ENCODE assay signal across 8 mouse cellular contexts in the genomic region with DNA sequence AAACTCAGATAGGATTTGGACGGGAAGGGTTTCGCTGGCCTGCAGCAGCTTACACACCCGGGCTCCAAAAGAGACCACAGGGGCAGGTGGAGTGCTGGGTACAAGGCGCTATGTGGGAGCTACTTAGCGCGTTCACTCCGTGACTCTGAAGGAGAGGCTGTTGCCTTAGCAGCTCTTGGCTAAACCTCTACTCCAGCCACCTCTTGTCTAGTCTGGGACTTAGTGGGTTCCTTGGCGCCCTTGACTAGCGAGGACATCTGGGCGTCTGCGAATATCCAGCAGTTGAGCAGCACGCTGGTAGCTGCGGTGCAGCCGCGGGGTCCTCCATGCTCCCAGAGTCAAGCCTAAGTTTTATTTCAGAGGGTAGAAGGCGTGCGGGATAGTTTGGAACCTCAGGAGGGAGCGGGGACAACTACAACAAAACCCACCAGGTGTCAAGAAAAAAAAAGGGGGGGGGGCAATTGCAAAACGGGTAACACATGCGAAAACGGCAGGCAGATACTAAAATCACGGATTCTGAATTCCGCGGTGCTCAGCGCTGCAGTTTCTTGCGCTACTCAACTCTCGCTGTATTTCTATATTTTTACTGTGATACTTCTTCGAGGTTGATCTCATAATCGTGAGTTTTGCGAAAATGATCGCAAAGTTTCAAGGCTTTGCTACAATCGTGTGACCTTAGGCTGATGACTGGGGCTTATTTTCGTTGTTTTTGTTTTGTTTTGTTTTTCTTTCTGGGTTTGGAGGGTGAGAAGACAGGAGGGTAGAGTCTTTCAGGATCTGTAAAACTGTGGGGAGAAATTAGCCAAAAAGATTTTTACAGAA.
DNase-seq lines count a peak whose midpoint lies in the region; ATAC-seq and TF ChIP-seq lines count a peak whose summit lies in the region.

No protein-coding gene starts in this region.

- H3K4me3 ChIP-seq in hindbrain, embryonic 14.5 days (replicated peaks; ENCODE audit: low read length), result peak overlapping the region; percentile 5; the same call in 1 of the 2 replicates
- peak overlapping the region; percentile 31 for H3K4me3 ChIP-seq in stomach, postnatal 0 days (ENCODE audit: low read depth, low read length)

- ATAC-seq in hindbrain, embryonic 14.5 days (ENCODE audit: low FRiP score), result no peak
- ATAC-seq in stomach, postnatal 0 days (ENCODE audit: low FRiP score, low TSS enrichment), result no peak

- H3K9ac ChIP-seq in hindbrain, embryonic 14.5 days, result no peak overlapping the region
- H3K9ac ChIP-seq in stomach, postnatal 0 days (ENCODE audit: low read length), result peak overlapping the region; percentile 43

- no peaks in the 10 kb centered on the region for H3K9me3 ChIP-seq in hindbrain, embryonic 14.5 days (ENCODE audit: control insufficient read depth, low read length)
- no peaks in the 10 kb centered on the region for H3K9me3 ChIP-seq in stomach, postnatal 0 days (ENCODE audit: control insufficient read depth, low read length)

- H3K4me2 ChIP-seq in hindbrain, embryonic 14.5 days (replicated peaks), result peak overlapping the region; percentile 61
- peak overlapping the region; percentile 53 for H3K4me2 ChIP-seq in stomach, postnatal 0 days (replicated peaks; ENCODE audit: low read depth)

- peak; percentile 30 for DNase-seq in adrenal gland, postnatal 10 days
- no peak for DNase-seq in adrenal gland, postnatal 4 days (ENCODE audit: low spot score in 2 of 2)
- DNase-seq in urinary bladder, postnatal 25 days (ENCODE audit: low spot score), result peak; percentile 7
- no peak for DNase-seq in urinary bladder, adult 2 months (ENCODE audit: low spot score)
- DNase-seq in hindbrain, embryonic 14.5 days (ENCODE audit: low spot score), result no peak
- peak; percentile 19 for DNase-seq in lung, postnatal 10 days
- DNase-seq in stomach, postnatal 0 days (ENCODE audit: low spot score), result no peak
- no peak for DNase-seq in layer of hippocampus, adult 9-10 months (ENCODE audit: low spot score)

- 17% methylated on average over 33 of the region's 33 CpGs for WGBS in hindbrain, embryonic 14.5 days
- WGBS in stomach, postnatal 0 days, result 17% methylated on average over 33 of the region's 33 CpGs

- no peaks in the 10 kb centered on the region for H3K36me3 ChIP-seq in hindbrain, embryonic 14.5 days (replicated peaks; ENCODE audit: control insufficient read depth, insufficient read depth)
- no peaks in the 10 kb centered on the region for H3K36me3 ChIP-seq in stomach, postnatal 0 days (ENCODE audit: control insufficient read depth, insufficient read depth, low read length)

- TF ChIP-seq CTCF in stomach, postnatal 0 days (IDR thresholded peaks at IDR 0.05; ENCODE audit: low read depth), result no peak

- H3K4me1 ChIP-seq in hindbrain, embryonic 14.5 days (replicated peaks; ENCODE audit: control insufficient read depth, insufficient read depth, low read length), result no peaks in the 10 kb centered on the region
- no peaks in the 10 kb centered on the region for H3K4me1 ChIP-seq in stomach, postnatal 0 days (replicated peaks; ENCODE audit: control insufficient read depth, insufficient read depth)

- TF ChIP-seq EP300 in stomach, postnatal 0 days (optimal IDR thresholded peaks at IDR 0.05), result no peak

- no peak overlapping the region for H3K27ac ChIP-seq in hindbrain, embryonic 14.5 days
- H3K27ac ChIP-seq in stomach, postnatal 0 days (replicated peaks), result peak overlapping the region; percentile 36; the same call in 1 of the 2 replicates

- H3K27me3 ChIP-seq in hindbrain, embryonic 14.5 days (ENCODE audit: control insufficient read depth, insufficient read depth, low read length), result peaks cover 32% of the 10 kb centered on the region
- no peaks in the 10 kb centered on the region for H3K27me3 ChIP-seq in stomach, postnatal 0 days (ENCODE audit: control insufficient read depth, insufficient read depth, low read length)

Comparison
In these comparisons a context has a peak if more than half of its experiments do, and no peak if none do; other contexts are left out.
1. DNase-seq: peak in adrenal gland, postnatal 10 days (single experiment), urinary bladder, postnatal 25 days (single experiment) and lung, postnatal 10 days (single experiment); none in adrenal gland, postnatal 4 days (0 of 2), urinary bladder, adult 2 months (single experiment), hindbrain, embryonic 14.5 days (single experiment), stomach, postnatal 0 days (single experiment) and layer of hippocampus, adult 9-10 months (single experiment).